Mouse (Mus musculus): ENCODE results near the gene Cdh12. TPM values are rescaled to one million over a fixed set of nuclear protein-coding genes. Genes with fewer than 3 reads are reported as not detected.

Gene Cdh12
- total RNA-seq, 2 experiments from 2014 or later, result not detected

- no peak for ATAC-seq (replicated peaks; ENCODE audit: low FRiP score, poor library complexity, severe bottlenecking)
These were observed 233.7 kb downstream of the Cdh12 start for GRCm38 (mm10) chr15:20682719-20683118.

- ATAC-seq (replicated peaks; ENCODE audit: low FRiP score, poor library complexity, severe bottlenecking), result no peak
These were observed 235.1 kb downstream of the Cdh12 start for GRCm38 (mm10) chr15:20684200-20684599.

- ATAC-seq (replicated peaks; ENCODE audit: low FRiP score, poor library complexity, severe bottlenecking), result no peak
These were observed 247.2 kb downstream of the Cdh12 start for GRCm38 (mm10) chr15:20696229-20696628.

GRCm38 (mm10) chr15:20711859-20712258 is 262.8 kb downstream of the Cdh12 start:
- ATAC-seq (replicated peaks; ENCODE audit: low FRiP score, poor library complexity, severe bottlenecking), result no peak

GRCm38 (mm10) chr15:20772289-20772688 is 323.2 kb downstream of the Cdh12 start:
- ATAC-seq (replicated peaks; ENCODE audit: low FRiP score, poor library complexity, severe bottlenecking), result no peak

GRCm38 (mm10) chr15:20773423-20773822 is 324.4 kb downstream of the Cdh12 start:
- ATAC-seq (replicated peaks; ENCODE audit: low FRiP score, poor library complexity, severe bottlenecking), result no peak

- ATAC-seq (replicated peaks; ENCODE audit: low FRiP score, poor library complexity, severe bottlenecking), result no peak
These were observed 347.9 kb downstream of the Cdh12 start for GRCm38 (mm10) chr15:20796999-20797398.

GRCm38 (mm10) chr15:20798541-20798940 is 349.5 kb downstream of the Cdh12 start:
- no peak for ATAC-seq (replicated peaks; ENCODE audit: low FRiP score, poor library complexity, severe bottlenecking)

GRCm38 (mm10) chr15:20835887-20836286 is 386.8 kb downstream of the Cdh12 start:
- no peak for ATAC-seq (replicated peaks; ENCODE audit: low FRiP score, poor library complexity, severe bottlenecking)

- ATAC-seq (replicated peaks; ENCODE audit: low FRiP score, poor library complexity, severe bottlenecking), result no peak
These were observed 387.9 kb downstream of the Cdh12 start for GRCm38 (mm10) chr15:20836991-20837390.

GRCm38 (mm10) chr15:20841479-20841878 is 392.4 kb downstream of the Cdh12 start:
- no peak for ATAC-seq (replicated peaks; ENCODE audit: low FRiP score, poor library complexity, severe bottlenecking)

- no peak for ATAC-seq (replicated peaks; ENCODE audit: low FRiP score, poor library complexity, severe bottlenecking)
These were observed 414.0 kb downstream of the Cdh12 start for GRCm38 (mm10) chr15:20863076-20863475.

- no peak for ATAC-seq (replicated peaks; ENCODE audit: low FRiP score, poor library complexity, severe bottlenecking)
These were observed 423.5 kb downstream of the Cdh12 start for GRCm38 (mm10) chr15:20872518-20872917.

GRCm38 (mm10) chr15:20876993-20877392 is 427.9 kb downstream of the Cdh12 start:
- ATAC-seq (replicated peaks; ENCODE audit: low FRiP score, poor library complexity, severe bottlenecking), result no peak

GRCm38 (mm10) chr15:20893471-20893870 is 444.4 kb downstream of the Cdh12 start:
- no peak for ATAC-seq (replicated peaks; ENCODE audit: low FRiP score, poor library complexity, severe bottlenecking)

GRCm38 (mm10) chr15:20902568-20902967 is 453.5 kb downstream of the Cdh12 start:
- no peak for ATAC-seq (replicated peaks; ENCODE audit: low FRiP score, poor library complexity, severe bottlenecking)

GRCm38 (mm10) chr15:20928221-20928620 is 479.2 kb downstream of the Cdh12 start:
- ATAC-seq (replicated peaks; ENCODE audit: low FRiP score, poor library complexity, severe bottlenecking), result no peak

GRCm38 (mm10) chr15:20944000-20944399 is 494.9 kb downstream of the Cdh12 start:
- ATAC-seq (replicated peaks; ENCODE audit: low FRiP score, poor library complexity, severe bottlenecking), result no peak

GRCm38 (mm10) chr15:20967463-20967862 is 518.4 kb downstream of the Cdh12 start:
- ATAC-seq (replicated peaks; ENCODE audit: low FRiP score, poor library complexity, severe bottlenecking), result no peak

GRCm38 (mm10) chr15:20971041-20971440 is 522.0 kb downstream of the Cdh12 start:
- no peak for ATAC-seq (replicated peaks; ENCODE audit: low FRiP score, poor library complexity, severe bottlenecking)

GRCm38 (mm10) chr15:21000541-21000940 is 551.5 kb downstream of the Cdh12 start:
- ATAC-seq (replicated peaks; ENCODE audit: low FRiP score, poor library complexity, severe bottlenecking), result no peak

GRCm38 (mm10) chr15:21007931-21008330 is 558.9 kb downstream of the Cdh12 start:
- ATAC-seq (replicated peaks; ENCODE audit: low FRiP score, poor library complexity, severe bottlenecking), result no peak

GRCm38 (mm10) chr15:21008487-21008886 is 559.4 kb downstream of the Cdh12 start:
- ATAC-seq (replicated peaks; ENCODE audit: low FRiP score, poor library complexity, severe bottlenecking), result no peak
